Mouse (Mus musculus) bone marrow, adult 2 months (tissue): ENCODE data around the gene Styxl1.

Experiments used
- CTCF ChIP-seq: fragments of 200-500 bp; IDR thresholded peaks from 2 replicates; pipeline ENCODE4 v1.5.1; 2011; ENCODE audit warnings: low read length, control low read depth; ENCODE audit not compliant: control insufficient read depth, insufficient read depth
- POLR2A ChIP-seq: fragments of 200-500 bp; IDR thresholded peaks from 2 replicates; pipeline ENCODE4 v1.6.1; 2011; ENCODE audit warnings: low read depth, mild to moderate bottlenecking, control low read depth, low read length, borderline replicate concordance; ENCODE audit not compliant: control insufficient read depth

DNA sequence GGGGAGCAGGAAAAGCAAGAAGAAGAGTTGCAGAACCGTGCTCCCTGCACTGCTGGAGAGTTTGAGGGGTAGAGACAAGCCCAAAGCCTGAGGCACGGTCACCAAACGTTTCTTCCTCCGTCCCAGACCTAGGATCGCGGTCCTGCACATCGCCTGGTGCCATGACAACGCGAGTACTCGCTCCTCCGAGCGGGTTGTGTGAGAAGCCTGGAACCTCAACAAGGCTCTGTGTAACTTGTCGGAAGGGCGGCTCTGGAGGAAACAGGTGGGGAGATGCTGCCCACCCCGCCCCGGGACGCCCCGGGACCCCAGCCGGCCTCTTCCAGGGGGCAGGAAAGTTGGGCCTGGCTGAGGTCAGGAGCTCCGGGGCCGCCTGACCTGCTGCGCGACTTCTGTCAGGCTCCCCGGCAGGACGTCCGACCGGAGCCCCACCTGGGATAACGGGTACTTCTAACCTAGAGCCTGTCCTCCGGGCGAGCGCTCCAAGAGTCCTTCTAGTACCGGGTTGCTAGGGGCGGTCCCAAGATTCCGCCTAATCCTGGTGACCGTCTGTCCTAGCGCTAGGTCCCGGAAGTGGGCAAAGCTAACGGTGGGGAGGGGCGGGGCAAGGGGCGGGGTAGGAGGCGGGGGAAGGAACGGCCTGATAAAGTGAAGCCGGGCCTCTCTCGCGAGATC is at the start of gene Styxl1:
- TF ChIP-seq CTCF (no peak), POLR2A (no peak)
